Mouse (Mus musculus): ENCODE measurements around the gene Gm21860.
"Not testable (repeated sequence)": the region's sequence is repeated elsewhere in the genome, so short reads cannot be mapped to it uniquely, and the experiment has no call there.

Gm21860 gene

DNA sequence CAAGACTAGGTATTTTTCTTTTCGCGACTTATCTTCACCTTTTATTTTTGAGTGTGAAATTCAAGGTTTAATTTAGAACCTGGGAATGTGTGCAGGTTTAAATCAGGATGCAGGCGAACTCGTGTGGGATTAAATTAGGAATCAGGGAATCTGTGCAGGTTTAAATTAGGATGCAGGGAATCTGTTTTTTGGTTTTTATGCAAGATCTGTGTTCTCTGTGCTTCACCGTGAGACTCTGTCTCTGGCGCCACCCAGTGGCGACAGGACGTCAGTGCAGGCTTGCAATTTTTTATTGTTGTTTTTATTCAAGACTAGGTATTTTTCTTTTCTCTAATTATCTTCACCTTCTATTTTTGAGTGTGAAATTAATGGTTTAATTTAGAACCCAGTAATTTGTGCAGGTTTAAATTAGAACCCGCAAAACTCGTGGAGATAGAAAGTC is 22.5 kb downstream of the Gm21860 start:
- in situ Hi-C loops (cut with MboI, MseI), result not testable (repeated sequence)

- in situ Hi-C loops (cut with MboI, MseI), result not testable (repeated sequence)
These were observed 23.0 kb downstream of the Gm21860 start for GRCm38 (mm10) chrY:90731593-90731955.

GRCm38 (mm10) chrY:90730908-90731592 is 23.6 kb downstream of the Gm21860 start:
- in situ Hi-C loops (cut with MboI, MseI), result not testable (repeated sequence)

DNA sequence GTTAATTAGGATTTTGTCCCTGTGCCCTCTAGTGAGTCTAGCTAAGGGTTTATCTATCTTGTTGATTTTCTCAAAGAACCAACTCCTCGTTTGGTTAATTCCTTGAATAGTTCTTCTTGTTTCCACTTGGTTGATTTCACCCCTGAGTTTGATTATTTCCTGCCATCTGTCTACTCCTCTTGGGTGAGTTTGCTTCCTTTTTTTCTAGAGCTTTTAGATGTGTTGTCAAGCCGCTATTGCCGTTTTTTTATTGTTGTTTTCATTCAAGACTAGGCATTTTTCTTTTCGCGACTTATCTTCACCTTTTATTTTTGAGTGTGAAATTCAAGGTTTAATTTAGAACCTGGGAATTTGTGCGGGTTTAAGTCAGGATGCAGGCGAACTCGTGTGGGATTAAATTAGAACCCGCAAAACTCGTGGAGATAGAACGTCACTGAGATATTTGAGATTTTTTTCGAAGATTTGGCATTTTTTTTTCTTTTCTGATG is 24.8 kb downstream of the Gm21860 start:
- in situ Hi-C loops (cut with MboI, MseI), result not testable (repeated sequence)

DNA sequence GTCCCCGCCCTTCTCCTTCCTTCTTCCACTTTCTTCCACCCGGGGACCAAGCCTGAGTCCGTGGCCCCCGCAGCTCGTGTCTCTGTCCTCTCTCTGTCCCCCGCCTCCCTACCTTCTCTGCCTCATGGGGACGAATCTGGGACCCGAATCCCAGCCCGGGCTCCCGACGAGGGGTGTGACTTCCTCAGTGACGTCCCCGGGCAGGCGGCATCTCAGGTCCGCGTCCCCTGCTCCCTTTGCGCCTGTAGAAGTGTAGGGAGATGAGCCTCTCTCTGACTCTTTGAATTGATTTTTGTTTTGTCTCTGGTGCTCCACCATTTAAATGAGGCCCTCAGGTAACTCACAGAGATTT is 25.7 kb downstream of the Gm21860 start:
- in situ Hi-C loops (cut with MboI, MseI), result not testable (repeated sequence)

DNA sequence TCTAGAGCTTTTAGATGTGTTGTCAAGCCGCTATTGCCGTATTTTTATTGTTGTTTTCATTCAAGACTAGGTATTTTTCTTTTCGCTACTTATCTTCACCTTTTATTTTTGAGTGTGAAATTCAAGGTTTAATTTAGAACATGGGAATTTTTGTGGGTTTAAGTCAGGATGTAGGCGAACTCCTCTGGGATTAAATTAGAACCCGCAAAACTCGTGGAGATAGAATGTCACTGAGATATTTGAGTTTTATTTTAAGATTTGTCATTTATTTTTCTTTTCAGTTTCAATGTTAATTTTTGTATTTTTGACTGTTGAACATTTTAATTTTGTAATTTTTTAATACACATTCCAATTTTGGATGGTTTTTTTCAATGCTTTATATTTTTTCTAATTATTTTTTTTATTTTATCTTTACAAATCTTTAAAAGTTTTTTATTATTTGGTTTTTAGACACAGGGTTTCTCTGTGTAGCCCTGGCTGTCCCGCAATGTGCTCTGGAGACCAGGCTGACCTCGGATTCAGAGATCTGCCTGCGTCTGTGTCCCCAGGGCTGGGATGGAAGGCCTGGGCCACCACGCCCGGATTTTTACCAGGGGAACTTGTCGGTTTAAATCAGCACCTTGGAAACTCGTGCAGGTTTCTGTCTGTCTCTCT is 26.2 kb downstream of the Gm21860 start:
- in situ Hi-C loops (cut with MboI, MseI), result not testable (repeated sequence)

DNA sequence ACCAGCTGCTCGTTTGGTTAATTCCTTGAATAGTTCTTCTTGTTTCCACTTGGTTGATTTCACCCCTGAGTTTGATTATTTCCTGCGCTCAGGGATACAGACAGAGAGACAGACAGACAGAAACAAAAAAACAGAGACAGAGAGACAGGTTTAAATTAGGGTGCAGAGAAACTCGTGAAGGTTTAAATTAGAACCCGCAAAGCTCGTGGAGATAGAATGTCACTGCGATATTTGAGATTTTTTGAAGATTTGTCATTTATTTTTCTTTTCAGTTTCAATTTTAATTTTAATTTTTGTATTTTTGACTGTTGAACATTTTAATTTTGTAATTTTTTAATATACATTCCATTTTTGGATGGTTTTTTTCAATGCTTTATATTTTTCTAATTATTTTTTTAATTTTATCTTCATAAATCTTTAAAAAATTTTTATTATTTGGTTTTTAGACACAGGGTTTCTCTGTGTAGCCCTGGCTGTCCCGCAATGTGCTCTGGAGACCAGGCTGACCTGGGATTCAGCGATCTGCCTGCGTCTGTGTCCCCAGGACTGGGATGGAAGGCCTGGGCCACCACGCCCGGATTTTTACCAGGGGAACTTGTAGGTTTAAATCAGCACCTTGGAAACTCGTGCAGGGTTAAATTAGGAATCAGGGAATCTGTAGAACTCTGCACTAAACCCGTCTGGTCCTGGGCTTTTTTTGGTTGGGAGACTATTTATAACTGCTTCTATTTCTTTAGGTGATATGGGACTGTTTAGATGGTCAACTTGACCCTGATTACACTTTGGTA is 27.3 kb downstream of the Gm21860 start:
- in situ Hi-C loops (cut with MboI, MseI), result not testable (repeated sequence)

DNA sequence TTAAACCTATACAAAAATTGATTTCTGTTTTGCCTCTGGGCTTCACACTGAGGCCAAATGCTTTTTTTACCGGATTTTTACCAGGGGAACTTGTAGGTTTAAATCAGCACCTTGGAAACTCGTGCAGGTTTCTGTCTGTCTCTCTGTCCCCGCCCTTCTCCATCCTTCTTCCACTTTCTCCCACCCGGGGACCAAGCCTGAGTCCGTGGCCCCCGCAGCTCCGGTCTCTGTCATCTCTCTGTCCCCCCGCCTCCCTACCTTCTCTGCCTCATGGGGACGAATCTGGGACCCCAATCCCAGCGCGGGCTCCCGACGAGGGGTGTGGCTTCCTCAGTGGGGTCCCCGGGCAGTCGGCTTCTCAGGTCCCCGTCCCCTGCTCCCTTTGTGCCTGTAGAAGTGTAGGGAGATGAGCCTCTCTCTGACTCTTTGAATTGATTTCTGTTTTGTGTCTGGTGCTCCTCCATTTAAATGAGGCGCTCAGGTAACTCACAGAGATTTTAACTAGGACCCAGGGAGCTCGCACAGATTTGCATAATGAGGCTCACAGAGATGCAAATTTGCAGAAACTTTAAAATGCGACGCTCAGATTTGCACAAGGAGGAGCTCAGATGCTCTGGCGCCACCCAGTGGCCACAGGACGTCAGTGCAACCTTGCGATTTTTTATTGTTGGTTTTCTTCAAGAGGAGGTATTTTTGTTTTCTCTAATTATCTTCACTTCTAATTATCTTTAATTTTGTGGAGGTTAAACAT is 28.7 kb downstream of the Gm21860 start:
- in situ Hi-C loops (cut with MboI, MseI), result not testable (repeated sequence)

GRCm38 (mm10) chrY:90725166-90725565 is 29.5 kb downstream of the Gm21860 start:
- in situ Hi-C loops (cut with MboI, MseI), result not testable (repeated sequence)

GRCm38 (mm10) chrY:90724014-90724709 is 30.5 kb downstream of the Gm21860 start:
- in situ Hi-C loops (cut with MboI, MseI), result not testable (repeated sequence)

- in situ Hi-C loops (cut with MboI, MseI), result not testable (repeated sequence)
These were observed 31.2 kb downstream of the Gm21860 start for GRCm38 (mm10) chrY:90723336-90723987.

- in situ Hi-C loops (cut with MboI, MseI), result not testable (repeated sequence)
These were observed 34.1 kb downstream of the Gm21860 start for GRCm38 (mm10) chrY:90720505-90720904.

- in situ Hi-C loops (cut with MboI, MseI), result not testable (repeated sequence)
These were observed 35.0 kb downstream of the Gm21860 start for GRCm38 (mm10) chrY:90719403-90720232.

GRCm38 (mm10) chrY:90718583-90719402 is 35.8 kb downstream of the Gm21860 start:
- in situ Hi-C loops (cut with MboI, MseI), result not testable (repeated sequence)

DNA sequence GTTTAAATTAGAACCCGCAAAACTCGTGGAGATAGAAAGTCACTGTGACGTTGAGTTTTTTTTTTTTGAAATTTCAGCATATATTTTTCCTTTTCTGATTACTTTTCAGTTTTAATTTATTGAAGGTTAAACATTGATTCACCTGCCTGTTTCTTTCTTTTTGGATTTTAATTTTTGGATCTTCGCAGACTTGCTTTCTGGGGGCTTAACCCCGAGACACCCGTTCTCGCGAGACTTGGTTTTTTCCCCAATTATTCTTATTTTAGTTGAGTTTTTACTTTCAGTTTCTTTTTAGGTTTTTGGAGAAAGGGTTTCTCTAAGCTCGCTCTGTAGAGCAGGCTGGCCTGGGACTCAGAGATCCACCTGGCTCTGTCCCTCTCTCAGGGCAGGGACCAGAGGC is 36.6 kb downstream of the Gm21860 start:
- in situ Hi-C loops (cut with MboI, MseI), result not testable (repeated sequence)

DNA sequence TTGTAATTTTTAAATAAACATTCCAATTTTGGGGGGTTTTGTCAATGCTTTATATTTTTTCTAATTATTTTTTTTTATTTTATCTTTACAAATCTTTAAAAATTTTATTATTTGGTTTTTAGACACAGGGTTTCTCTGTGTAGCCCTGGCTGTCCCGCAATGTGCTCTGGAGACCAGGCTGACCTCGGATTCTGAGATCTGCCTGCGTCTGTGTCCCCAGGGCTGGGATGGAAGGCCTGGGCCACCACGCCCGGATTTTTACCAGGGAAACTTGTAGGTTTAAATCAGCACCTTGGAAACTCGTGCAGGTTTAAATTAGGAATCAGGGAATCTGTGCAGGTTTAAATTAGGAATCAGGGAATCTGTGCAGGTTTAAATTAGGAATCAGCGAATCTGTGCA is 37.1 kb downstream of the Gm21860 start:
- in situ Hi-C loops (cut with MboI, MseI), result not testable (repeated sequence)
